Mouse (Mus musculus) liver, embryonic 14.5 days (tissue): ENCODE measurements around the gene Ltbp1.

Source experiments
- CTCF ChIP-seq: IDR thresholded peaks from 2 replicates; pipeline ENCODE4 v1.5.1; 2016; ENCODE audit warnings: antibody characterized with exemption, low read depth, control low read depth
- EP300 ChIP-seq: IDR thresholded peaks from 2 replicates; pipeline ENCODE4 v1.6.1; 2016; ENCODE audit warnings: antibody characterized with exemption, low read depth

DNA sequence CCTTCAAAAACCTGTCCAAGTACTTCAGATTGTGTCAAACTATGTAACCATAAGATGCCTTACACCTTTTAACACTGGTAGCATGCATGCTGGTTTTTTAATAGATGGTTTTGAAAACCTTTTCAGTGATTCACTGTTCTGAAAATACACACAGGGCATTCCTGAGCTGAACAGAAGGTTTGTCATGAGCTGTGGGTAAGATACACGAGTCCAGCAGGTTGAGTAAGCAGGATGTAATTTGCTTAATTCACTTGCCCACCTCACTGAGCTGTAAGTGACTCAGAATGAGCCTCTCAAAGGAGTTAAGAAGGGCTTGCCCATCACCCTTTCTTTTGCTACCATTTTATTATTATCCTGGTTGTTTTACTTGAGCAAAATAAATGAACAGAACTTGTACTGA lies 250.6 kb downstream of the Ltbp1 start:
- no peak for TF ChIP-seq CTCF
- TF ChIP-seq EP300, result no peak
